7 mouse cellular contexts compared by ENCODE assay signal in the genomic region with DNA sequence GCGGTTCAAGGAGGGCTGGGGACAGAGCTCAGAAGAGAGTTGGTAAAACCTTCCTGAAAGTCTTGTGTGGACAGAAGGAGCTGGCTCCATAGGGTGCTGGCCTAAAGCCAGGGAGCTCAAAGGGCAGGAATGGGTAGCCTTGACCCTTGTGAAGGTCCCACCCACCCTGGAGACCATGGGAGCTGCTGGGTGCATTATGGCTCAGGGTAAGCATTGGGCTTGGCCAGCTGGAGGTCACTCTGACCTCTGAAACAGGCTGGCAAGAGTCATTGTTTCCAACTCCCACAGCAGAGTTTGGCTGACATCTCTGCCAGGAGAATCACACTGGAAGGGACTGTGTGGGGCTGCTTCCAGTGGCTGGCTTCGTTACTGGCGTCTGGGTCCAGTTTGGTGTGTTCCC.
DNase-seq lines count a peak whose midpoint lies in the region.

No protein-coding gene starts in this region.

- DNase-seq in layer of hippocampus, postnatal 10 days (ENCODE audit: low spot score in 2 of 2): peak; percentile 18 to 28
- no peak for DNase-seq in layer of hippocampus, adult 8-10 months (ENCODE audit: low spot score in 2 of 2)
- DNase-seq in adrenal gland, postnatal 10 days: peak; percentile 79
- peak; percentile 71 to 76 for DNase-seq in heart, adult 18-20 months
- DNase-seq in kidney, postnatal 10 days: peak; percentile 45
- no peak for DNase-seq in spleen, postnatal 4 days (ENCODE audit: low spot score in 2 of 2)
- DNase-seq in urinary bladder, postnatal 10 days (ENCODE audit: low spot score): no peak

Comparison
In these comparisons a context has a peak if more than half of its experiments do, and no peak if none do; other contexts are left out.
1. DNase-seq: peak in layer of hippocampus, postnatal 10 days (2 of 2), adrenal gland, postnatal 10 days (single experiment), heart, adult 18-20 months (2 of 2) and kidney, postnatal 10 days (single experiment); none in layer of hippocampus, adult 8-10 months (0 of 2), spleen, postnatal 4 days (0 of 2) and urinary bladder, postnatal 10 days (single experiment).